Mouse (Mus musculus): ENCODE results near the gene Med17.

- TF ChIP-seq POLR2A (IDR thresholded peaks at IDR 0.05; ENCODE audit: insufficient read depth, low read depth, low read length), result no peak
- no peak for TF ChIP-seq CTCF (IDR thresholded peaks at IDR 0.05; ENCODE audit: insufficient read depth, low read depth, low read length)
Measured at GRCm38 (mm10) chr9:15306398-15307119, 26.8 kb upstream of the Med17 start, which contains the start of gene 4931406C07Rik.
